Mouse (Mus musculus) bone marrow, adult 2 months (tissue): Measurements from ENCODE around the gene Mrpl34.

Source experiments
- CTCF ChIP-seq: fragments of 200-500 bp; IDR thresholded peaks from 2 replicates; pipeline ENCODE4 v1.5.1; 2011; ENCODE audit warnings: low read length, control low read depth; ENCODE audit not compliant: control insufficient read depth, insufficient read depth
- POLR2A ChIP-seq: fragments of 200-500 bp; IDR thresholded peaks from 2 replicates; pipeline ENCODE4 v1.6.1; 2011; ENCODE audit warnings: low read depth, mild to moderate bottlenecking, control low read depth, low read length, borderline replicate concordance; ENCODE audit not compliant: control insufficient read depth

- TF ChIP-seq POLR2A (no peak), CTCF (no peak)
These were observed 9.6 kb downstream of the Mrpl34 start for GRCm38 (mm10) chr8:71474344-71474743.
